Comparison of ENCODE assay signal across 11 mouse cellular contexts in the genomic region with DNA sequence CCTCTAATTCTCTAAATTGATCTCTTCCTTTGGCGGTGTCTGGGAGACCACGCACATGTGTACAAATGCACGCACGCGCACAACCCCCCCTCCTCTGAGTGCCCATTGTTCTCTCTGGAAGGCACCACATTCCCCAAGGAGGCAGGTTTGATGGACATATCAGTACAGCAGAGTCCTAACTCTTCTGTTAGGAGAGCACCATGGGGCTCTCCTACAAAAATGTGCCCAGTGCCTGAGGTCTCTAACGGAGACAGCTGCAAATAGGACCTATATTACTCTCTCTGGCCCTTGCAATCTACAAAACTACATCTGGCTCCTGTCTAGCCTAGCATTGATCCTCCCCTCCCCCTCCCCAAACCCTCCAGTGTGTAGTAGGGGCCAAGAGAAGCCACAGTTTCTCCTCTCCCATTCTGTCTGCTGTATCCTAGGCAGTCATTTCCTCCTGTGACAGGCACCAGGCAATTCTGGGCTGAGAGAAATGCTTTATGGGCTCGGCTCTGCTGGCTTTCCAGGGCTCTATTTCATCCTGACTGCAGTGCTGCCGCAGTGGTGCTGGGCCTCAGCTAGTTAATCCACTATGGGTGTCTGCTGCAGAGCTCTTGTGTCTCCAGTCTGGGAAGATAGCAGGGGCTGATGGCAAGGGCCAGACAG.
A peak's percentile ranks its signal among the peaks of the same experiment; 100 is the strongest.
DNase-seq lines count a peak whose midpoint lies in the region; ATAC-seq and TF ChIP-seq lines count a peak whose summit lies in the region.
"Had no signal": no experiment of that assay in that cellular context is flagged by ENCODE, and none has a peak within 500 bp of the region (broad histone marks: within the 10 kb centered on the region; RNA-seq: fewer than 3 reads in every experiment).

No protein-coding gene starts in this region.

- WGBS in heart, embryonic 10.5 days: 26% methylated on average over 8 of the region's 8 CpGs
- 71% methylated on average over 8 of the region's 8 CpGs for WGBS in heart, adult 2 months
- WGBS in forebrain, embryonic 15.5 days: 9% methylated on average over 8 of the region's 8 CpGs
- 18% methylated on average over 8 of the region's 8 CpGs for WGBS in midbrain, embryonic 10.5 days

- no peak overlapping the region for H3K4me2 ChIP-seq in forebrain, embryonic 15.5 days (replicated peaks)

- intact Hi-C loops in heart, adult 2 months (cut with DNase I): no loop called here

- no peak for TF ChIP-seq EP300 in heart, adult 2 months (IDR thresholded peaks at IDR 0.05; ENCODE audit: insufficient read depth, low read depth, low read length)

- no peak overlapping the region for H3K4me3 ChIP-seq in heart, embryonic 10.5 days
- H3K4me3 ChIP-seq in heart, adult 2 months: no peak overlapping the region
- no peak overlapping the region for H3K4me3 ChIP-seq in forebrain, embryonic 15.5 days
- H3K4me3 ChIP-seq in midbrain, embryonic 10.5 days: peak overlapping the region; percentile 28

- peak; percentile 73 for ATAC-seq in forebrain, embryonic 15.5 days (replicated peaks)

- no peaks in the 10 kb centered on the region for H3K79me2 ChIP-seq in heart, adult 2 months (replicated peaks; ENCODE audit: control insufficient read depth, insufficient read depth, low read length)

- no peak for DNase-seq in heart, embryonic 10.5 days (ENCODE audit: low spot score)
- no peak for DNase-seq in heart, adult 2 months
- peak; percentile 5 for DNase-seq in R1 (ENCODE audit: low read depth, low spot score)
- peak; percentile 81 for DNase-seq in midbrain, embryonic 10.5 days (ENCODE audit: low spot score)
- no peak for DNase-seq in adrenal gland, postnatal 10 days
- DNase-seq in ovary, postnatal 10 days (ENCODE audit: low spot score): no peak
- no peak for DNase-seq in layer of hippocampus, adult 18-20 months (ENCODE audit: low spot score in 2 of 2)
- DNase-seq: cerebellum, adult 9-11 months; thymus, adult 2 months had no signal

- TF ChIP-seq CTCF in heart, adult 2 months (IDR thresholded peaks at IDR 0.05): no peak

- peaks cover 71% of the 10 kb centered on the region for H3K4me1 ChIP-seq in heart, embryonic 10.5 days
- no peaks in the 10 kb centered on the region for H3K4me1 ChIP-seq in heart, adult 2 months (ENCODE audit: control insufficient read depth, insufficient read depth, low read length)
- H3K4me1 ChIP-seq in forebrain, embryonic 15.5 days: peaks cover 38% of the 10 kb centered on the region
- H3K4me1 ChIP-seq in midbrain, embryonic 10.5 days: peaks cover 83% of the 10 kb centered on the region

- no peak for TF ChIP-seq POLR2A in heart, adult 2 months (IDR thresholded peaks at IDR 0.05; ENCODE audit: insufficient read depth, low read depth, low read length)

- H3K9ac ChIP-seq in heart, adult 2 months (ENCODE audit: low read depth, low read length): no peak overlapping the region
- no peak overlapping the region for H3K9ac ChIP-seq in forebrain, embryonic 15.5 days (replicated peaks)
- H3K9ac ChIP-seq: liver, embryonic 14.5 days had no signal

- peaks cover 1% of the 10 kb centered on the region; the same call in 1 of the 2 replicates for H3K27me3 ChIP-seq in heart, embryonic 10.5 days (ENCODE audit: insufficient read depth, poor library complexity, severe bottlenecking)
- H3K27me3 ChIP-seq in heart, adult 2 months (ENCODE audit: control insufficient read depth, insufficient read depth, low read length): no peaks in the 10 kb centered on the region
- H3K27me3 ChIP-seq in forebrain, embryonic 15.5 days: no peaks in the 10 kb centered on the region
- H3K27me3 ChIP-seq in midbrain, embryonic 10.5 days (ENCODE audit: low read depth, poor library complexity, severe bottlenecking): no peaks in the 10 kb centered on the region

- H3K9me3 ChIP-seq in heart, embryonic 10.5 days: no peaks in the 10 kb centered on the region
- no peaks in the 10 kb centered on the region for H3K9me3 ChIP-seq in forebrain, embryonic 15.5 days
- H3K9me3 ChIP-seq in midbrain, embryonic 10.5 days (replicated peaks): no peaks in the 10 kb centered on the region

- peak overlapping the region; percentile 84 for H3K27ac ChIP-seq in heart, embryonic 10.5 days
- H3K27ac ChIP-seq in heart, adult 2 months: no peak overlapping the region
- H3K27ac ChIP-seq in forebrain, embryonic 15.5 days (replicated peaks): peak overlapping the region; percentile 83
- peak overlapping the region; percentile 94 for H3K27ac ChIP-seq in midbrain, embryonic 10.5 days (replicated peaks)
- H3K27ac ChIP-seq: liver, embryonic 14.5 days had no signal

- no peaks in the 10 kb centered on the region for H3K36me3 ChIP-seq in heart, embryonic 10.5 days
- H3K36me3 ChIP-seq in heart, adult 2 months (ENCODE audit: control insufficient read depth, insufficient read depth, low read length): no peaks in the 10 kb centered on the region
- H3K36me3 ChIP-seq in forebrain, embryonic 15.5 days: no peaks in the 10 kb centered on the region
- H3K36me3 ChIP-seq in midbrain, embryonic 10.5 days: no peaks in the 10 kb centered on the region

Comparison
In these comparisons a context has a peak if more than half of its experiments do, and no peak if none do; other contexts are left out.
1. DNase-seq: peak in R1 (single experiment) and midbrain, embryonic 10.5 days (single experiment); none in heart, embryonic 10.5 days (single experiment), heart, adult 2 months (0 of 2), adrenal gland, postnatal 10 days (single experiment), ovary, postnatal 10 days (single experiment) and layer of hippocampus, adult 18-20 months (0 of 2).